7 mouse cellular contexts compared by ENCODE assay signal in genomic region chr3:56182371-56183158, GRCm38 (mm10). TPM values are rescaled to one million over a fixed set of nuclear protein-coding genes. Genes with fewer than 3 reads are reported as not detected.
DNase-seq lines count a peak whose midpoint lies in the region; ATAC-seq and TF ChIP-seq lines count a peak whose summit lies in the region.

No protein-coding gene starts in this region.

- CTCF ChIA-PET in Patski (lab: Charles Lee): interaction anchor here (1.2 kb wide), 1 partner anchor 71 kb away, joined by 3 read pairs; no protein-coding TSS in a partner anchor

- H3K4me2 ChIP-seq in embryonic facial prominence, embryonic 12.5 days (replicated peaks): peak overlapping the region; percentile 89

- peak overlapping the region; percentile 90 for H3K4me3 ChIP-seq in embryonic facial prominence, embryonic 12.5 days
- peak overlapping the region; percentile 96 for H3K4me3 ChIP-seq in left cerebral cortex, adult 2 months

- H3K27me3 ChIP-seq in Patski: no peaks in the 10 kb centered on the region
- H3K27me3 ChIP-seq in embryonic facial prominence, embryonic 12.5 days: no peaks in the 10 kb centered on the region

- WGBS in embryonic facial prominence, embryonic 12.5 days: 1% methylated on average over 36 of the region's 61 CpGs

- peaks cover 13% of the 10 kb centered on the region; the same call in 1 of the 2 replicates for H3K4me1 ChIP-seq in embryonic facial prominence, embryonic 12.5 days

- peak overlapping the region; percentile 91 for H3K27ac ChIP-seq in embryonic facial prominence, embryonic 12.5 days
- H3K27ac ChIP-seq in left cerebral cortex, adult 2 months: peak overlapping the region; percentile 90

- POLR2A ChIA-PET in Patski (lab: Charles Lee): interaction anchor here (1.1 kb wide), 1 partner anchor 55 kb away, joined by 3 read pairs; no protein-coding TSS in a partner anchor

- H3K9me3 ChIP-seq in embryonic facial prominence, embryonic 12.5 days: no peaks in the 10 kb centered on the region

- in situ Hi-C loops in Patski (cut with MboI; ENCODE audit: low pct_unique_long_range_greater_than_20kb): no loop called here

- DNase-seq in ES-CJ7 (ENCODE audit: low read depth, low spot score): peak; percentile 20
- no peak for DNase-seq in Patski (ENCODE audit: low read depth, low spot score)
- peak; percentile 6 to 15 for DNase-seq in heart, postnatal 36 days
- peak; percentile 26 to 32 for DNase-seq in left cerebral cortex, adult 2 months (ENCODE audit: extremely low spot score in 1 of 2, low spot score in 2 of 2)
- DNase-seq in mesoderm, embryonic 11.5 days (ENCODE audit: low read depth, low spot score): peak; percentile 30
- DNase-seq in telencephalon, adult 2 months (ENCODE audit: low read depth, low spot score): peak; percentile 34

- intact Hi-C loops in heart, postnatal 36 days (cut with DNase I): loop anchor here (5.0 to 10.0 kb wide), 2 partner anchors 105 to 572 kb away; no protein-coding TSS in a partner anchor
- intact Hi-C loops in left cerebral cortex, adult 2 months (cut with DNase I): loop anchor here (5.0 kb wide), 4 partner anchors 85 to 180 kb away; no protein-coding TSS in a partner anchor

- peak overlapping the region; percentile 93 for H3K9ac ChIP-seq in embryonic facial prominence, embryonic 12.5 days

- no peak for TF ChIP-seq CTCF in Patski (IDR thresholded peaks at IDR 0.05)
- no peak for TF ChIP-seq CTCF in left cerebral cortex, adult 2 months (IDR thresholded peaks at IDR 0.05)

- ATAC-seq in Patski: peak; percentile 58
- ATAC-seq in embryonic facial prominence, embryonic 12.5 days (ENCODE audit: insufficient number of reproducible peaks, insufficient read depth, low FRiP score, low TSS enrichment): peak; percentile 64

- H3K36me3 ChIP-seq in embryonic facial prominence, embryonic 12.5 days: no peaks in the 10 kb centered on the region

RNA-seq across cellular contexts. Expression of gene Nbea, which starts 0.9 kb away (rescaled TPM):
- 33.6 TPM for polyA plus RNA-seq in Patski (2021)
- 24.2 TPM in 2 replicates for polyA plus RNA-seq in embryonic facial prominence, embryonic 12.5 days (2016; fragmentation: Nextera tagmentation; extraction: Ambion mirVana)
- 10 to 100 TPM; 14.3 to 14.7 TPM for total RNA-seq in heart, postnatal 36 days (2021)
- total RNA-seq in left cerebral cortex, adult 2 months (2021): 100 to 1,000 TPM; 171 to 176 TPM

Comparison
In these comparisons a context has a peak if more than half of its experiments do, and no peak if none do; other contexts are left out.
1. RNA of gene Nbea, which starts 0.9 kb away (total RNA-seq): 171 to 176 TPM in left cerebral cortex, adult 2 months; 14.3 to 14.7 TPM in heart, postnatal 36 days; every median in the first group is over 10 times any median in the second.